Mouse (Mus musculus): ENCODE results near the gene Rasgrp3. TPM values are rescaled to one million over a fixed set of nuclear protein-coding genes. Genes with fewer than 3 reads are reported as not detected.

The Rasgrp3 gene
- polyA plus RNA-seq (2015; fragmentation: Illumina TruSeq; extraction: RNeasy Lipid Tissue Mini Kit (QIAGEN cat#74804); ENCODE audit: insufficient read depth, low read depth, low replicate concordance) = 17.0 TPM

GRCm38 (mm10) chr17:75435599-75435998, at the start of gene Rasgrp3:
Gene Rasgrp3 (plus strand): TSS chr17:75435896.

GRCm38 (mm10) chr17:75551512-75552400, 116.1 kb downstream of the Rasgrp3 start, which contains the start of gene Fam98a:
Gene Fam98a (minus strand): TSS chr17:75551946.

Other genes starting within 250 kb of the Rasgrp3 start
- 11.9 TPM for gene Fam98a, start 116.0 kb downstream of the Rasgrp3 start, polyA plus RNA-seq (2015; fragmentation: Illumina TruSeq; extraction: RNeasy Lipid Tissue Mini Kit (QIAGEN cat#74804); ENCODE audit: insufficient read depth, low read depth, low replicate concordance)

All from pancreas, adult 10 weeks (tissue).